Mouse (Mus musculus): ENCODE measurements at regions not wholly inside any gene's neighbourhood (a gene's known extent, or its start where the extent isn't known, plus 50 kb on each side); places are given as distances from the start of the nearest gene placed in this dataset.

GRCm38 (mm10) chr16:76498233-76498632, 124.6 kb upstream of the Nrip1 start:
- no peak for TF ChIP-seq GATA4 (IDR thresholded peaks at IDR 0.05; ENCODE audit: insufficient replicate concordance, low read length)

- TF ChIP-seq GATA4 (IDR thresholded peaks at IDR 0.05; ENCODE audit: insufficient replicate concordance, low read length), result no peak
Measured at GRCm38 (mm10) chr16:76497041-76497808, 123.6 kb upstream of the Nrip1 start.

GRCm38 (mm10) chr16:76483419-76483818, 109.8 kb upstream of the Nrip1 start:
- TF ChIP-seq GATA4 (IDR thresholded peaks at IDR 0.05; ENCODE audit: insufficient replicate concordance, low read length), result no peak

GRCm38 (mm10) chr16:76481966-76482365, 108.3 kb upstream of the Nrip1 start:
- TF ChIP-seq GATA4 (IDR thresholded peaks at IDR 0.05; ENCODE audit: insufficient replicate concordance, low read length), result no peak

- TF ChIP-seq GATA4 (IDR thresholded peaks at IDR 0.05; ENCODE audit: insufficient replicate concordance, low read length), result no peak
Measured at GRCm38 (mm10) chr16:76477474-76477873, 103.8 kb upstream of the Nrip1 start.

- TF ChIP-seq GATA4 (IDR thresholded peaks at IDR 0.05; ENCODE audit: insufficient replicate concordance, low read length), result no peak
Measured at GRCm38 (mm10) chr16:76474481-76474880, 100.9 kb upstream of the Nrip1 start.

GRCm38 (mm10) chr16:76472386-76472785, 98.8 kb upstream of the Nrip1 start:
- TF ChIP-seq GATA4 (IDR thresholded peaks at IDR 0.05; ENCODE audit: insufficient replicate concordance, low read length), result no peak

- no peak for TF ChIP-seq GATA4 (IDR thresholded peaks at IDR 0.05; ENCODE audit: insufficient replicate concordance, low read length)
Measured at GRCm38 (mm10) chr16:76471081-76471480, 97.5 kb upstream of the Nrip1 start.

GRCm38 (mm10) chr16:76459521-76459920, 85.9 kb upstream of the Nrip1 start:
- no peak for TF ChIP-seq GATA4 (IDR thresholded peaks at IDR 0.05; ENCODE audit: insufficient replicate concordance, low read length)

GRCm38 (mm10) chr16:76455499-76456299, 82.1 kb upstream of the Nrip1 start:
- no peak for TF ChIP-seq GATA4 (IDR thresholded peaks at IDR 0.05; ENCODE audit: insufficient replicate concordance, low read length)

- TF ChIP-seq GATA4 (IDR thresholded peaks at IDR 0.05; ENCODE audit: insufficient replicate concordance, low read length), result no peak; the same call in 1 of the 2 replicates
Measured at GRCm38 (mm10) chr16:76454741-76455465, 81.3 kb upstream of the Nrip1 start.

- peak; percentile 26; the same call in 1 of the 2 replicates for TF ChIP-seq GATA4 (IDR thresholded peaks at IDR 0.05; ENCODE audit: insufficient replicate concordance, low read length)
Measured at GRCm38 (mm10) chr16:76453457-76454200, 80.0 kb upstream of the Nrip1 start.

- TF ChIP-seq GATA4 (IDR thresholded peaks at IDR 0.05; ENCODE audit: insufficient replicate concordance, low read length), result no peak
Measured at GRCm38 (mm10) chr16:76448773-76449172, 75.1 kb upstream of the Nrip1 start.

GRCm38 (mm10) chr16:76447033-76447432, 73.4 kb upstream of the Nrip1 start:
- no peak for TF ChIP-seq GATA4 (IDR thresholded peaks at IDR 0.05; ENCODE audit: insufficient replicate concordance, low read length)

- no peak for TF ChIP-seq GATA4 (IDR thresholded peaks at IDR 0.05; ENCODE audit: insufficient replicate concordance, low read length)
Measured at GRCm38 (mm10) chr16:76444668-76445067, 71.0 kb upstream of the Nrip1 start.

Measured in liver, adult (tissue).